Mouse (Mus musculus): ENCODE measurements at regions not wholly inside any gene's neighbourhood (a gene's known extent, or its start where the extent isn't known, plus 50 kb on each side); places are given as distances from the start of the nearest gene placed in this dataset.

- TF ChIP-seq CTCF (IDR thresholded peaks at IDR 0.05; ENCODE audit: extremely low read depth, insufficient read depth, low read length): no peak
- TF ChIP-seq POLR2A (IDR thresholded peaks at IDR 0.05; ENCODE audit: extremely low read depth, insufficient read depth, low read length): no peak
Measured at GRCm38 (mm10) chr15:8834151-8834550, 123.6 kb upstream of the Slc1a3 start.
